Mouse (Mus musculus) right cerebral cortex, postnatal 10 days (tissue): ENCODE results near the gene Ncln.

Experiments used
- DNase-seq, 2 experiments: peaks; one replicate each; pipeline ENCODE4 v3.0.0; 2021; ENCODE audit warnings: low spot score in 2 of 2

Gene Ncln

GRCm38 (mm10) chr10:81489941-81490340 lies 6.3 kb downstream of the Ncln start:
- no peak for DNase-seq

- no peak for DNase-seq
These were observed 8.1 kb downstream of the Ncln start for GRCm38 (mm10) chr10:81488081-81488480.

- DNase-seq: no peak
These were observed 9.7 kb downstream of the Ncln start for GRCm38 (mm10) chr10:81486496-81486895.

- no peak for DNase-seq
These were observed 10.6 kb downstream of the Ncln start for GRCm38 (mm10) chr10:81485479-81486018.

- no peak for DNase-seq
These were observed 11.1 kb downstream of the Ncln start for GRCm38 (mm10) chr10:81485060-81485449.

GRCm38 (mm10) chr10:81484441-81485059 lies 11.6 kb downstream of the Ncln start:
- peak; percentile 62 to 81 for DNase-seq

GRCm38 (mm10) chr10:81483983-81484382 lies 12.2 kb downstream of the Ncln start:
- DNase-seq: peak in 1 of 2 experiments; percentile 72

GRCm38 (mm10) chr10:81482533-81482889 lies 13.7 kb downstream of the Ncln start, which contains the start of gene Celf5:
TSS of gene Celf5 (minus strand) at chr10:81482709.
- DNase-seq: peak in 1 of 2 experiments; percentile 76

- peak in 1 of 2 experiments; percentile 60 for DNase-seq
These were observed 14.3 kb downstream of the Ncln start for GRCm38 (mm10) chr10:81481605-81482532.

GRCm38 (mm10) chr10:81474461-81474860 lies 21.7 kb downstream of the Ncln start:
- no peak for DNase-seq

GRCm38 (mm10) chr10:81473003-81473451 lies 23.2 kb downstream of the Ncln start:
- DNase-seq: peak; percentile 95 to 97

- no peak for DNase-seq
These were observed 23.7 kb downstream of the Ncln start for GRCm38 (mm10) chr10:81472403-81473002.

GRCm38 (mm10) chr10:81470454-81470853 lies 25.7 kb downstream of the Ncln start:
- no peak for DNase-seq

- DNase-seq: no peak
These were observed 26.9 kb downstream of the Ncln start for GRCm38 (mm10) chr10:81469253-81469652.

- peak; percentile 33 to 45 for DNase-seq
These were observed 28.4 kb downstream of the Ncln start for GRCm38 (mm10) chr10:81467670-81468235.

GRCm38 (mm10) chr10:81466881-81467280 lies 29.3 kb downstream of the Ncln start:
- DNase-seq: peak; percentile 35 to 40

- peak in 1 of 2 experiments; percentile 22 for DNase-seq
These were observed 30.1 kb downstream of the Ncln start for GRCm38 (mm10) chr10:81466066-81466465.

- peak in 1 of 2 experiments; percentile 30 for DNase-seq
These were observed 30.9 kb downstream of the Ncln start for GRCm38 (mm10) chr10:81465265-81465645.

GRCm38 (mm10) chr10:81464405-81465264 lies 31.6 kb downstream of the Ncln start:
- DNase-seq: peak; percentile 56 to 59

GRCm38 (mm10) chr10:81463531-81463930 lies 32.7 kb downstream of the Ncln start:
- DNase-seq: peak; percentile 21 to 30

GRCm38 (mm10) chr10:81462917-81463316 lies 33.3 kb downstream of the Ncln start:
- DNase-seq: peak; percentile 21 to 35
